Mouse (Mus musculus) embryonic facial prominence, embryonic 12.5 days (tissue): ENCODE data around the gene Tpk1. TPM values are rescaled to one million over a fixed set of nuclear protein-coding genes. Genes with fewer than 3 reads are reported as not detected.

Experiments
- ATAC-seq: fragments of 200-750 bp; cut with Nextera tagmentation; 2 replicates; pipeline ENCODE4 v1.8.0; 2017; ENCODE audit not compliant: insufficient number of reproducible peaks, insufficient read depth, low FRiP score, low TSS enrichment
- H3K27ac ChIP-seq: fragments of 300-500 bp; sonication (generic); 2 replicates; pipeline ENCODE4 v1.5.1; 2016; ENCODE audit warnings: mild to moderate bottlenecking
- H3K27me3 ChIP-seq: fragments of 300-500 bp; sonication (generic); 2 replicates; pipeline ENCODE4 v1.6.1; 2016; ENCODE audit warnings: mild to moderate bottlenecking, moderate library complexity
- H3K36me3 ChIP-seq: fragments of 300-500 bp; sonication (generic); 2 replicates; pipeline ENCODE4 v1.6.1; 2016; ENCODE audit warnings: mild to moderate bottlenecking
- H3K4me1 ChIP-seq: fragments of 300-500 bp; sonication (generic); 2 replicates; pipeline ENCODE4 v1.6.1; 2016
- H3K4me2 ChIP-seq: fragments of 300-500 bp; sonication (generic); replicated peaks from 2 replicates; pipeline ENCODE4 v1.6.1; 2016; ENCODE audit warnings: mild to moderate bottlenecking, moderate library complexity
- H3K4me3 ChIP-seq: fragments of 300-500 bp; sonication (generic); 2 replicates; pipeline ENCODE4 v1.5.1; 2016; ENCODE audit warnings: mild to moderate bottlenecking
- H3K9ac ChIP-seq: fragments of 300-500 bp; sonication (generic); 2 replicates; pipeline ENCODE4 v1.6.1; 2016; ENCODE audit warnings: mild to moderate bottlenecking, moderate library complexity
- H3K9me3 ChIP-seq: fragments of 300-500 bp; sonication (generic); 2 replicates; pipeline ENCODE4 v1.6.1; 2016; ENCODE audit warnings: mild to moderate bottlenecking, moderate library complexity
- WGBS: fragments of 180-500 bp; shearing (Covaris S2); methylation state at CpG from one replicate; pipeline ENCODE4 v1.1.7; 2016; 5-methylcytosine and 5-hydroxymethylcytosine counted together
- polyA plus RNA-seq: library from polyadenylated mRNA; unstranded; fragments of >200 nt; fragmentation: Nextera tagmentation; extraction: Ambion mirVana; gene quantifications from 2 replicates; pipeline ENCODE4 v1.2.1, GENCODE M21; 2016

Tpk1 gene
- polyA plus RNA-seq, 1 experiment from 2014 or later, result 7.8 TPM

DNA sequence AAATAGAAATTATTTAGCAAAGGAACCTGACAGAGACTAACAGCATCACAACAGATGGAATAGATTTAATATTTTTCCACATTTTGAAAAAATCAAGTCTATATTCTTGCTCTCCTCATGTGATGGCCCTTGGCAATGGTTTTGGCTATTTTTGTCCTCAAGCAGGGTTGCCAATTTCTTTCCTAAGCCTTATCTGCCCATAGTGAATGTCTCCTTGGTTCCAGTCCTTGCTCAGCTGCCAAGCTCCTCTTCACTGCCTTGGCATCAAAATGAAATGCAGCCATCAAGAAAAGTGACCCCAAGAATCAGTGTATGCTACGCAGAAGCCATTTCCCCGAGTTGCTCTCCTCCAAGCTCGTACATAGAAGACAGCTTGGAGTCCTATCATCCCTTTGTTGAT lies 263.0 kb downstream of the Tpk1 start:
- H3K27me3 ChIP-seq, result no peaks in the 10 kb centered on the region
- no peak overlapping the region for H3K4me2 ChIP-seq
- no peaks in the 10 kb centered on the region for H3K4me1 ChIP-seq
- ATAC-seq, result no peak
- WGBS, result 93% methylated on average over 3 of the region's 3 CpGs
- H3K4me3 ChIP-seq, result no peak overlapping the region
- H3K36me3 ChIP-seq, result no peaks in the 10 kb centered on the region
- no peak overlapping the region for H3K9ac ChIP-seq
- no peaks in the 10 kb centered on the region for H3K9me3 ChIP-seq
- H3K27ac ChIP-seq, result no peak overlapping the region

DNA sequence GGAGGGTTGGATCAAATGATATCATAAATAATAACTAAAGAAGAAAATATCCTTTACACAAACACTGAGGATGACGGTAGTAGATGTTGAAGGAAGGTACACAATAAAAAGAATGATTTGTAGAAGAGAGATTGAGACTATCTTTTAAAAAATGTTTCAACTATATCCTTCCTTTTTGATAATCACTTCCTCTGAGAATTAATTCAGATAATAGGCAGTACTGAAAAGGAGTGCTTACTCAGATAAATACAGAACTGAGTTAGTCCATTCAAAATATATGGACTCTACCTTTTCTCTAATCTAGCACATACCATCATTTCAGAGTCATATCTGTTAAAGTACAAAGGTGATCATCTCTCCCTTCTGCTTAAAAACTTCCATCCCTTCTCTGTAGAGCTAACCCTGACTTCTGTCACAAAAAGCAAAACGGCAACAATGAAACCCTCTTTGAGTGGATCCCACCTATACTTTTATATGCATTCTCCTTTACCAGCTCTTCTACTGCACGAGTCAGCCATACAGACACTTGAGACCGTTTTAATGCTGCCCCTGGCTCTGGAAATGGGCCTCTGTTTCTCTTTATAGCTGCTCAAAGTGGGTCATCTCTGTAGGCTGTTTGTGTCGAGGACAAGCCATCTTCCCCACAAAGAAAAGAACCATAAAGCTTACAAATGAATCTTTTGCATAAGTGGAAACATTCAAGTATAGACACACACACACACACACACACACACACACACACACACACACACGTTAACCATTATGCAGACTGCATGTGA lies 263.7 kb downstream of the Tpk1 start:
- Histone ChIP-seq H3K4me2 (no peak overlapping the region), H3K4me3 (no peak overlapping the region), H3K27me3 (no peaks in the 10 kb centered on the region), H3K36me3 (no peaks in the 10 kb centered on the region), H3K9ac (no peak overlapping the region), H3K27ac (no peak overlapping the region), H3K9me3 (no peaks in the 10 kb centered on the region), H3K4me1 (no peaks in the 10 kb centered on the region)
- WGBS, result 77% methylated on average over 6 of the region's 6 CpGs
- ATAC-seq, result no peak

DNA sequence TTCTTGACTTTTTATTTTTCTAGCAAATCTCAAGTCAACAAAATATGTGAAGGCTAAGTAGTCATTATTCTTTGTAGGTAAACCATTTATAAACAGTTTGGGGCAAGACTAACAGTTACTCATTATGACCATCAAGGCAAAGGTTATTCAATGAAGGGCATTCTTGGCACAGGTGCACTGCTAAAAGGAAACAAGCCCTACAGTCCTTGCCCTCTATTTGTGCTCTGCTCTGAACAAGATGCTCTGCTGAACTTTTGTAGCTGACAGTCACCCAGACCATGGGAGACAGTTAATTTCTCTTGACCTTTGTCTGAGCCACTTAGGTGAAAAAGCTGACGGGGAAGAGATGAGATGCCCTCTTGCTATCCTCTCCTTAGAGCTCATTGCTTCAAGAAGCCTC lies 269.7 kb downstream of the Tpk1 start:
- no peaks in the 10 kb centered on the region for H3K27me3 ChIP-seq
- H3K4me3 ChIP-seq, result no peak overlapping the region
- 78% methylated on average over 1 of the region's 1 CpGs for WGBS
- no peak overlapping the region for H3K9ac ChIP-seq
- H3K27ac ChIP-seq, result no peak overlapping the region
- no peak overlapping the region for H3K4me2 ChIP-seq
- H3K36me3 ChIP-seq, result no peaks in the 10 kb centered on the region
- ATAC-seq, result no peak
- H3K9me3 ChIP-seq, result no peaks in the 10 kb centered on the region
- peaks cover under 1% of the 10 kb centered on the region; the same call in 1 of the 2 replicates for H3K4me1 ChIP-seq

DNA sequence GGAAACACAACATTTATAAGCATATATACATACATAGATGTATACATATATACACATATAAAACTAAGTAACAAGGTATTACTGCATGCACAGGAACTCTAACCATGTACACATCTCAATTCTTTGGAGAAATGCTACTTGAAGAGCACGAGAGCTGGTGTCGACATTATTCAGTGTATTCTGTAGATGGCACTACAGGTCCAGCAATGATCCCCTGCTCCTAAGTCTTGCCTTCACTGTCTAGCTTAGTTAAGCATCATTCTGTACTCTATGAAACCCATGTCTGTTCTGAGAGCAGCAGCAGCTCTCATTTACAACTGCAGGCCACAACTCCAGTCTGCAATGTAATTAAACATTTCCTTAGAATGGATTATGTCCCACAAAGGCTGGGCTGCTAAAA lies 270.5 kb downstream of the Tpk1 start:
- Histone ChIP-seq H3K27ac (no peak overlapping the region), H3K4me3 (no peak overlapping the region), H3K4me2 (no peak overlapping the region), H3K27me3 (no peaks in the 10 kb centered on the region), H3K9ac (no peak overlapping the region), H3K4me1 (peaks cover 3% of the 10 kb centered on the region; the same call in 1 of the 2 replicates), H3K36me3 (no peaks in the 10 kb centered on the region), H3K9me3 (no peaks in the 10 kb centered on the region)
- no peak for ATAC-seq
- 76% methylated on average over 2 of the region's 2 CpGs for WGBS

DNA sequence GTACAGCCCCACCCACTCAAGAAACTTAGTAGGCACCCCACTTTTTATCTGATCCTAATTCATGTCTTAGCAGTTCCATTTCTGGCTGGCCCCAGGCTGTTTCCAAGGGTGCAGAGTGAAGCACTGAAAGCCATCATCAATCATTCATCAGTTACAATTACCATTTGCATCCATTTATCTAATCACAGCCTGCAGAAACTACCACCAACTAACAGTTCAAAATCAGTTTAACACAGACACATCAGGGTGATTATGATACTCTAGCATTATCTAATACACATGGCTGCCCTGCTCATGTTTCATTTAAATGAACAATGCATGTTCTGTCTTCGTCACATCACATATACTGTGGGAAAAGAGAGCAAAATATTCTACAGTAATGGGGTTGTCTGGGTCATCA lies 274.7 kb downstream of the Tpk1 start:
- no peaks in the 10 kb centered on the region for H3K27me3 ChIP-seq
- H3K36me3 ChIP-seq, result no peaks in the 10 kb centered on the region
- WGBS, result 21% methylated on average over 1 of the region's 1 CpGs
- no peak overlapping the region for H3K4me2 ChIP-seq
- H3K9me3 ChIP-seq, result no peaks in the 10 kb centered on the region
- H3K9ac ChIP-seq, result no peak overlapping the region
- H3K4me3 ChIP-seq, result no peak overlapping the region
- peaks cover 3% of the 10 kb centered on the region; the same call in 1 of the 2 replicates for H3K4me1 ChIP-seq
- no peak overlapping the region for H3K27ac ChIP-seq
- ATAC-seq, result no peak

DNA sequence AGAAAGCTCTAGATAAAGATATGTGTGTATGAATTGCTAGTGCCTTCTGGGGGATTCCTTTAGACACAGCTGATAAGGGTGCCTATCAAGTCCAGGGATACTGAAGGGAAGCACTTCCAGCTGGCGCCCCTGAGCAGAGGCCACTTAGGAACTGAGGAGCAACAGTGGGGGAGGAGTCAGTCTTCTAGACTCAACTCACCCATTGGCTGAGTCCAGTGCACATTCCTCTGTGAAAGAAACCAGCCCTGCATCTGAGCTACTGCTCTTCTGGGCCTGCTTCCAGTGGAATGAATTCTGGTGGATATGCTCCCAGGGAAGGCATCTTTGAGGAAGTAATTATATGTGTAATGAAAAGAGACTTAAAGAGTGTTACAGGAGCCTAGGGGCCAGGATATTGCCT lies 278.8 kb downstream of the Tpk1 start:
- Histone ChIP-seq H3K9ac (no peak overlapping the region), H3K4me1 (peaks cover 3% of the 10 kb centered on the region; the same call in 1 of the 2 replicates), H3K27ac (no peak overlapping the region), H3K36me3 (no peaks in the 10 kb centered on the region), H3K9me3 (no peaks in the 10 kb centered on the region), H3K4me2 (no peak overlapping the region), H3K27me3 (no peaks in the 10 kb centered on the region), H3K4me3 (no peak overlapping the region)
- WGBS, result 33% methylated on average over 1 of the region's 1 CpGs
- no peak for ATAC-seq

DNA sequence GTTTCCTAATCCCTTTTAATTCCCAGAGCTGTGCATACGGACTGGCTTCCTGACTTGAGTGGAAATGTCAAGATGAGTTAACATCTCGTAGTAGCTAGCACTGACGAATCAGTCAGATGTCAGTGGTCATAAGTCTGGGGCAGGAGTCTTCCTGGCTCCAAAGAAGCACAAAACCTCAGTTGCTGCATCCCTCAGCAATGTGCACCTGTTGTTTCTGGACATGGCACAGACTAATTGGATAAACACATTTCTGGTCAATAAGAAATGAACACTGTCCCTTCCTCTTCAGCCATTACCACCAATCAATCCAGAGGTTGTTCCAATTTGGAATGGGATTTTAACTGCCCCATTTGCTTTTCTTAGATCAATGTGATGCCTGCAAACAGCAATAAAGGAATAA lies 281.2 kb downstream of the Tpk1 start:
- no peaks in the 10 kb centered on the region for H3K9me3 ChIP-seq
- H3K4me3 ChIP-seq, result no peak overlapping the region
- H3K4me1 ChIP-seq, result no peaks in the 10 kb centered on the region
- H3K27me3 ChIP-seq, result no peaks in the 10 kb centered on the region
- H3K36me3 ChIP-seq, result no peaks in the 10 kb centered on the region
- H3K27ac ChIP-seq, result no peak overlapping the region
- H3K4me2 ChIP-seq, result no peak overlapping the region
- no peak for ATAC-seq
- 62% methylated on average over 3 of the region's 3 CpGs for WGBS
- no peak overlapping the region for H3K9ac ChIP-seq

- H3K27me3 ChIP-seq, result no peaks in the 10 kb centered on the region
- no peaks in the 10 kb centered on the region for H3K4me1 ChIP-seq
- H3K9me3 ChIP-seq, result no peaks in the 10 kb centered on the region
- 77% methylated on average over 3 of the region's 3 CpGs for WGBS
- H3K9ac ChIP-seq, result no peak overlapping the region
- ATAC-seq, result no peak
- H3K4me2 ChIP-seq, result no peak overlapping the region
- no peak overlapping the region for H3K4me3 ChIP-seq
- H3K27ac ChIP-seq, result no peak overlapping the region
- H3K36me3 ChIP-seq, result no peaks in the 10 kb centered on the region
Observed at GRCm38 (mm10) chr6:43384304-43384703, 281.8 kb downstream of the Tpk1 start.

DNA sequence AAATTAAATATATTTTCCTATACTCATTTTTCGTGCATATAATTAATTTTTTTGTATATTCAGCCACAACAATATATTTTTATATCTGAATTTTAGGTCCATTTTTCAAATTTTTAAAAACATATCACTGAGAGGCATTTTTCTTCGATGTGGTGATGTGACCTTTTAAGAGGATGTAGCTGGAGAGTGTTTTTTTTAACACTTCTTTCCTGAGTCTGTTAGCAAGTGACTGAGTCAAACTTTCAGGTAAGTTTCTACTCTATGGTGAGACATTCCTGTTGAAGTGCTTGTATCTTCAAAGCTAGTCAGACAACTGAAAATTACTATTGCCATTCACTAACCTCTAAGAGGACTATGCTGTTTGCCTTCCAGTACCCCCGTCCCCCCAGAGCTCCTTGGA lies 283.3 kb downstream of the Tpk1 start:
- 86% methylated on average over 3 of the region's 3 CpGs for WGBS
- no peaks in the 10 kb centered on the region for H3K27me3 ChIP-seq
- H3K4me2 ChIP-seq, result no peak overlapping the region
- H3K27ac ChIP-seq, result no peak overlapping the region
- no peaks in the 10 kb centered on the region for H3K36me3 ChIP-seq
- H3K4me1 ChIP-seq, result no peaks in the 10 kb centered on the region
- H3K9ac ChIP-seq, result no peak overlapping the region
- no peak overlapping the region for H3K4me3 ChIP-seq
- H3K9me3 ChIP-seq, result no peaks in the 10 kb centered on the region
- no peak for ATAC-seq

DNA sequence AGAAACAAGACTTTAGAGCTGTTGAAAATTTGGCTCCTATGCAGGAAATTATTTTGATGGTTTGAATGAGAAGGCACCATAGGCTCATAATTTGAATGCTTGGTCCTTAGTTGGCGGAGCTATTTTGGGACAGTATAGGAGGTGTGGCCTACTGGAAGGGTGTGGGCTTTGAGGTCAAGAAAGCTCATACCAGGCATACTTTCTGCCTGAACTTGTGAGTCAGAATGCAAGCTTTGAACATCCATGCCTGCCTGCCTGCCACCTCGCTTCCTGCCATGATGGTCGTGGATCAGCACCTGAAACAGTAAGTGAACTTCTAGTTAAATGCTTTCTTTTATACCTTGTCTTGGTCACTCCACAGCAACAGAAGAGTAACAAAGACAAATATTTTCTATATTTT lies 283.8 kb downstream of the Tpk1 start:
- H3K36me3 ChIP-seq, result no peaks in the 10 kb centered on the region
- no peak overlapping the region for H3K4me2 ChIP-seq
- WGBS, result 74% methylated on average over 3 of the region's 3 CpGs
- no peak overlapping the region for H3K4me3 ChIP-seq
- H3K9me3 ChIP-seq, result no peaks in the 10 kb centered on the region
- no peak for ATAC-seq
- H3K27ac ChIP-seq, result no peak overlapping the region
- H3K9ac ChIP-seq, result no peak overlapping the region
- H3K27me3 ChIP-seq, result no peaks in the 10 kb centered on the region
- H3K4me1 ChIP-seq, result no peaks in the 10 kb centered on the region

GRCm38 (mm10) chr6:43373206-43373605 lies 292.9 kb downstream of the Tpk1 start:
- no peak for ATAC-seq
- 84% methylated on average over 5 of the region's 5 CpGs for WGBS

GRCm38 (mm10) chr6:43367434-43367945 lies 298.6 kb downstream of the Tpk1 start:
- H3K4me3 ChIP-seq, result no peak overlapping the region
- H3K9ac ChIP-seq, result no peak overlapping the region
- no peaks in the 10 kb centered on the region for H3K36me3 ChIP-seq
- H3K27ac ChIP-seq, result no peak overlapping the region
- no peaks in the 10 kb centered on the region for H3K4me1 ChIP-seq
- H3K4me2 ChIP-seq, result no peak overlapping the region
- WGBS, result 57% methylated on average over 1 of the region's 1 CpGs
- H3K27me3 ChIP-seq, result no peaks in the 10 kb centered on the region
- ATAC-seq, result no peak
- no peaks in the 10 kb centered on the region for H3K9me3 ChIP-seq

More at GRCm38 (mm10) chr6:43373206-43373605, 292.9 kb downstream of the Tpk1 start:
- no peak overlapping the region for H3K27ac ChIP-seq
- no peak overlapping the region for H3K9ac ChIP-seq
- H3K4me1 ChIP-seq, result no peaks in the 10 kb centered on the region
- no peak overlapping the region for H3K4me2 ChIP-seq
- H3K27me3 ChIP-seq, result no peaks in the 10 kb centered on the region
- no peaks in the 10 kb centered on the region for H3K36me3 ChIP-seq
- H3K4me3 ChIP-seq, result no peak overlapping the region
- H3K9me3 ChIP-seq, result no peaks in the 10 kb centered on the region
